Mouse (Mus musculus) kidney, adult 11 months (tissue): ENCODE measurements around the gene Pdxp.
A peak's percentile ranks its signal among the peaks of the same experiment; 100 is the strongest.
"Not testable (repeated sequence)": the region's sequence is repeated elsewhere in the genome, so short reads cannot be mapped to it uniquely, and the experiment has no call there.

ENCODE experiments used
- DNase-seq: peaks from one replicate; pipeline ENCODE4 v3.0.0; 2022

The Pdxp gene

DNA sequence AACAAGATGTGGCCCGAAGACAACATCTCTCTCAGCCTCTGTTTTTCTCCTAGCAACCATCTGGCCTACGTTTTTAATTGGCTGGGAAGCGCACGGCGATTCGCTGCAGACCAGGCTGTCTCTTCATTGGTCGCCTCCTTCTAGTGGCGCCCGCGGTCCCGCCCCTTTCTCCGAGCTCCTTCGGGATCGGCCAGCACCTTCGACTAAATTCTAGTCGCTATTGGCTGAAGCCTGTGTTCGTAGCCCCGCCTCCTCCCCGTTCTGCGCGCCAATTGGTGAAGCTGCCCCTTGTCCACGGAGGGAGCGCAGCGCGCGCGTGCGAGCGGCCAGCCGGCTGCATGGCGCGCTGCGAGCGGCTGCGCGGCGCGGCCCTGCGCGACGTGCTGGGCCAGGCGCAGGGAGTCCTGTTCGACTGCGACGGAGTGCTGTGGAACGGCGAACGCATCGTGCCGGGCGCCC is at the start of gene Pdxp:
TSS of gene Pdxp (plus strand) at position 288 of the 459 bp plus-strand sequence.
- DNase-seq: peak; percentile 92

DNA sequence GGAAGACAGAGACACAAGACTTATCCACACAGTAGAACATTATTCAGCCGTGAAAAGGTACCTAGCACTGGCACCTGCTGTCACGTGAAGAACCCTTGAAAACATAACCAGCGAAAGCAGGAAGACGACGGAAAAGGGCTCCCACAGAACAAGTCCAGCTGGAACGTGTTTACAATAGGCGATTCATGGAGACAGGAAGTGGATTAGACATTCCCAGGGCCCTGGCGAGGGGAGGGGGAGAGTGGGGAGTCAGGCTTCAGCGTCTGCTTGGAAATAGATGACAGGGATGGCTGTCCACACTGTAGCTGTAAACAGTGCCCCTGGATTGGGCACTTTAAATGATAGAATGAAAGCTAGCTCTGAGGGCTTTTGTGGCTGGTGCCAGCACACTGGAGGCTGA is 45.3 kb upstream of the Pdxp start:
- DNase-seq: no peak

DNA sequence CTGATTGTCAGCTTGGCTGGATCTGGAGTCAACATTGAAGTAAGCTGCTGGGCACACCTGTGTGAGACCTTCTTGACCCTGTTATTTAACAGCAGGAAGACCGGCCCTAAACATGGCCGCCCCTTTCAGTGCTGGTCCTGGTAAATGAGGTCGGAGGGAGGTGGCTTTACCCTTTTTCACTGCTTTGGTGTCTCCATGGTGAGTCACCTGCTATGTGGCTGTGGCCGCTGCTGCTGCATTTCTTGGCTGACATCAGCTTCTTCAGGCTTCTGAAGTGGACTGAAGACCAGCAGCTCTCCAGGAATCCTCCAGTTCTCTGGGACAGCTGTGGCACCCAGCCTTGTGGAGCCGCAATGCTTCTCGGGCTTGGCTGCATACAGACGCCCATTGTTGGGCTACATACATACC is 44.9 kb upstream of the Pdxp start:
- no peak for DNase-seq

DNA sequence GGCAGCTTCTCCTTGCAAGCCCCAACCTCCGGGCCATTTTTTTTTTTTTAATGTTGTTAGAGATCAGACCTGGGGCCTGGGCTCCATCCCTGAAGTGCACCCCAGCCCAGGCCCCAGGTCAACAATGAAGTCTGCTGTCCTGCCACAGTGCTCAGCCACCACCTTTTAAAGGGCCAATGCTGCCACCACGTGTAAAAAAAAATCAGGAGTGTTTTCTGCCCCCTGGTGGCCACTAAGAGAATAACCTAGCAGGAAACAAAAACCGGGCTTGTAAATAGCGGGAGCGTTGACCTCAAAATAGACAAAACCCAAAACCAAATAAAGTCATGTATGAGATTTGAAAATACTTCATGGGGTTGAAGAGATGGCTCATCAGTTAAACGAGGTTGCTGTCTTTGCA is 43.9 kb upstream of the Pdxp start:
- DNase-seq: no peak

DNA sequence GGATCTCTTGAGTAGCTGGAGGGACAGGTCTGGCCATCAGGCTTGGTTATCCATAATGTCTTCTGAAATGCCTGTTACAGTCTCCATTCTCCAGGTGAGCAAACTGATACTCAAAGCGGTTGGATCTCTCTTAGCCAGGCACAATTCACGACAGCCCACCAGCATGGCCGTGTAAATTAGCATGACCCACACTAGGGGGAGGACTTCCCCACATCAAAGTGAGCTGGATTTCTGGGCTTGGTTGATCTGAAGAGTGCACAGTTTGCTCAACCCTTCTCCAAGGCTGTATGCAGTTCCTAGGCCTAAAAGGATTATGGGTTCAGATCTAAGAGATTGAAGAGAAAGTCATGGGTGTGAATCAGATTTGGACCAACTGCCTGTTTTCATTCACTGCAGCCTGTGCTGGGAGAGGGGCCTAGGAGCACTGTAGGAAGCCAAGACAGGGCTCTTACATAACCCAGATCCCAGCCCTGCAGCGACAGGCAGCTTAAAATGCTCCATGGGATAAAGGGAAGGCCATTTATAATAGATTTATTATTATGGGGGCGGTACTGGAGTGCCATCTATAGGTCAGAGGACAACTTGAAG is 41.6 kb upstream of the Pdxp start:
- DNase-seq: no peak

DNA sequence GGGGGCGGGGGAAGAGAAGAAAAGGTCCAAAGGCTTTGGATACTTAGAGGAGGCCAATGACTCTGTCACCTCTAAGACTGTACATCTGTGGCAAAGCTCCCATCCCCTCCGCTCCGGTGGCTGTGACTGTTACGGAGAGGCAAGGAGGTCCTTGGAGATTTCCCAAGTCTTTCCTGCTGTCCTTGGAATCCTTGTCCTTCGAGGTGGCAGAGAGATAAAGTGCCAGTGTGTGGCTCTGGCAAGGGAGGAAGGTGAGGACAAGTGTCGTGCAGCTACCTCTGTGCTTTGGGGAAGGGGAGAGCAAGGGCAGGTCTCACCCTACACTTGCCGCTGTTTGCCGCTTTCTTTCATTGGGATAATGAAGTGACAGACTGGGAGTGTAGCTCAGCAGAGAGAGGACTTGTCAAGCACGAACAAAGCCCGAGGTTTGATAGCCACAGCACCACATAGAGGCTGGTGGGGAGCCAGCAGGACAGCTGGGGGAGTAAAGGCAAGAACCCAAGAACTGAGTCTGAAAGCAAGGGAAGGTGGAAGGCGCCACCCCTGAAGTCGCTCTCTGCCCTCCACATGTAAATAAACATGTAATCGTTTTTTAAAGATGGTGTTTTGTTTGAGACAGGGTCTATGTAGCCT is 39.8 kb upstream of the Pdxp start:
- DNase-seq: no peak

DNA sequence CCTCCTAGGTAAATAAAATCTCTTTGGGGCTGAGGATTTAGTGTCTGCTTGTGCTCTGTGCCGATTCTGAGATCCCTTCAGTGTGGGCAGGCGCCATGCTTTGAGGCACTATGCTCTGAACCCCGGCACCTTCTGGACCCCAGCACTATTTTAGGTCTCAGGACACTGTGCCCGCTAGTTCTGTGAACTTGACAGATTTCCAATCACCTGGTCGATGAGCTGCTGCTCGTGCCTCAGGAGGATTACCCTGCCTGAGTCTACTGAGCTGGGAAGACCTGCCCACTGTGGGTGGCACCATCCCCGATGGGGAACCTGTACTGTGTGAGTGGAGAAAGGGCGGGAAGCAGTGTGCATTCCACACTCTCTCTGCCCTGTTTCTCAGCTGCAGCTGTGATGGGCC is 38.7 kb upstream of the Pdxp start:
- no peak for DNase-seq

DNA sequence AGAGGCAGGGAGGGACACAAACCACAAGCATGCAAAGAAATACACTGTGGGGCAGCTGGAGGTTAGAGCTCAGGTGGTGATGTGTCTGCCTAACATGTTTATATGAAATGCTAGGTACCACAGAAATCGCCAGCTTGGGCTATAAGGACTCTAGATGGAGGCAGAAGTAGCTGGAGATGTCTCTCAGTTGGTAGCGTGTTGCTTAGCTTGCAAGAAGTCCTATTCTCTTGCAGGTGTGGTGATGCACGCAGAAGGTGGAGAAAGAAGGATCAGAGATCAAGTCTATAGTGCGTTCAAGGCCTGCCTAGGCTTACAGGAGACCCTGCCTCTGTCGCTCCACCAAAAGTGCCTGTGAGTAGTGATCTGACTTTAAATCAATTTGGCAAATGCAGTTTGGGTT is 38.2 kb upstream of the Pdxp start:
- peak; percentile 39 for DNase-seq

DNA sequence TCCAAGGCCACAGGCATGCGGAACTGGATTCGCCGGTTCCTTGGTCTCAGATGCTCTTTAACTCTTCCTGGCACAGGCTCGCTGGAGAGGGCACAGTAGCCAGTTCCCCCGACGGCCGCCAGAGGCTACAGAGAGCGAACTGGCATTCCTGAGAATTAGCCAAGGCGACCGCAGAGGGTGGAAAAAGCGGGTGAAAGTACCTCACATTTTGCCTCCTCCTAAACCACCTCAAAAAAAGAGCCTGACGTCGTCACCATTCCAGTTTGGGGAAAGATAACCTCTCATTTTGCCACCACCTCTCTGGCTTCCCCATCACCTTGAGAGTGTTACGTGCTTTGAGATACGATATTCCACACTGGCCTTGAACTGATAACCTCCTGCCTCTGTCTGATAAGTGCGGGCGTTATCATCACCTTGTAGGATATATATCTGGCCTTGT is 37.4 kb upstream of the Pdxp start:
- DNase-seq: peak; percentile 94

DNA sequence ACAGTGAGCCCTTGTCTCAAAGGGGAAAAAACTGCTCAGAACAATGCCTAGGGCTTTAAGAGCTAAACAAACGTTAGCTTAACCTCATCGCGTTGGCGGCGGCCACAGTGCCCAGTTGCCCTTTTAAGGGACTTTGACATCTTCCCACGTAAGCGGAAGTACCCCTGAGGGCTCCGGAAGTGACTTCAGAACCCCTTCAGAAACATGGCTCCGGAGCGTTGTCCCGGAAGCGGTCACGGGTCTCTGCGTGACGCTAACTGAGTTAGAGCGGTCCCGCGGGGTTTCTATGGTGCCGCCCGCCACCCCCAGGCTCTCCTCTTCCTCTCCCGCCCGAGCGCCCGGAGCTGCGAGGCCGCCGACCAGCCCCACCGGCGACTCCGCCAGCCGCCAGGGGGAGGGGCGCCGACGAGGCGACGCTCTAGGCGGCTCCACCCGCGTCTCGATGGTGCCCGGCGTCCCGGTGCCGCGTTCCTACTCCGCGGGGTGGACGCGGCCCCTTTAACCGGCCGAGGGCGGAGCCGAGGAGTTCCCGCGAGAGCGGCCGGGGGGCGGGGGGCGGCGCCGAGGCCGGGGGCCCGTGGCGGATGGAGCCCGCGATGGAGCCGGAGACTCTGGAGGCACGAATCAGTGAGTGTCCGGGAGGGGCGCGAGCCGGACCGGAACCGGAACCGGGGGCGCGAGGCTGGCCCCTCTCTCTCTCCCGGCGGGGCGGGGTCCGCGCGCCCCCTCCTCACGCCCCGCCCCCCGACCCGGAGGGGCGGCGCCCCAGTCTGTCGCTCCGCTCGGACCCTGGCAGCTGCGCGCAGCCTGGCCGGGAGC is 36.5 kb upstream of the Pdxp start, which contains the start of gene Gga1:
TSS of gene Gga1 (plus strand) at position 200 of the 819 bp plus-strand sequence.
- peak; percentile 97 for DNase-seq

DNA sequence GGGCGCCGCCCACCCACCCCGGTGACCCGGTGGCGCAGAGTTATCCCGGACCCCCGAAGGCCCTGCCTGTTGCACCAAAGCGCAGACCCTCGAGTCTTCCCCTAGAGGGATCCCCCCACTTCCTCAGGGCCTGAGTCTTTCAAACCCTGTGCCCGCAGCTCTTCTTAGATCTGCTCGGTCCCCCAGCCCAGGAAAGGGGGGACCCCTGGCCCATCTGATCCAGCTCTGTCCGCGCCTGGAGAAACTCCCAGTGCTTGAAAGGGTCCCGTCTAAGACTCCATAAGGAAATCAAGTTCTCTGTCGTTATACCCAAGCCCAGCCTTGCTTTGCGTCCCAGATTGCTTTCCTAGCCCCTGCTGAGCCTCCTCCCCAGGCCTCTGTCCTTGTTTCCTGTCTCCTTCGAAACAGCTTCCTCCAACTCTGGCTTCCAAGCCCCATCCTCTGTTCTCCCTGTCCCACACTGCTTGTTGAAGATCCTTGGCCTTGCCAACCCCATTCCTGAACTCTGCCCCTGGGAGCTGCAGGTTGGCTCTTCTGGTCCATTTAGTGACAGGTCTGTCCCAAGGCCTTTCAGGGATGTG is 35.8 kb upstream of the Pdxp start:
- peak; percentile 61 for DNase-seq

DNA sequence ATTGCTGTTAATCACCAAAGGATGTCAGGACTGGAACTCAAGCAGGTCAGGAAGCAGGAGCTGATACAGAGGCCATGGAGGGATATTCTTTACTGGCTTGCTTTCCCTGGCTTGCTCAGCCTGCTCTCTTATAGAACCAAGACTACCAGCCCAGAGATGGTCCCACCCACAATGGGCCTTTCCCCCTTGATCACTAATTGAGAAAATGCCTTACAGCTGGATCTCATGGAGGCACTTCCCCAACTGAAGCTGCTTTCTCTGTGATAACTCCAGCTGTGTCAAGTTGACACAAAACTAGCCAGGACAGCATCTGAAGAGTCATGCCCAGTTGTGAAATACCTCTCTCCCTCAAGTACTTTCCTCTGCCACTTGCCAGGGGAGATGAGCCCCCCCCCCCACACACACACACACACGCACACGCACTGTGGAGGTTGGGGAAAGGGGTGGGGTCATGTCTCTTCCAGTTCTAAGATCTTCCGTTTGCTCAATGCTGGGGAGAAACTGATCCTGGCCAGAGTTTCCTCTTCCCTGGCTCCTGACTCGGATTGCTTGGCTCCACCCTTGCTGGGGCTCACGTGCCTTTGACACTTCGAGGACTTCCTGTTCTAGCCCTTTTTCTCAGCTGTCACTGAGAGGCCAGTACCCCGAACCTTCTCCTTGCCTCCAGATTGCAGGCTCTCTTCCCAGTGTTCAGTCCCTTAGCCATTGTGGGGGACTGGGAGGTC is 34.8 kb upstream of the Pdxp start:
- not testable (repeated sequence) for DNase-seq

DNA sequence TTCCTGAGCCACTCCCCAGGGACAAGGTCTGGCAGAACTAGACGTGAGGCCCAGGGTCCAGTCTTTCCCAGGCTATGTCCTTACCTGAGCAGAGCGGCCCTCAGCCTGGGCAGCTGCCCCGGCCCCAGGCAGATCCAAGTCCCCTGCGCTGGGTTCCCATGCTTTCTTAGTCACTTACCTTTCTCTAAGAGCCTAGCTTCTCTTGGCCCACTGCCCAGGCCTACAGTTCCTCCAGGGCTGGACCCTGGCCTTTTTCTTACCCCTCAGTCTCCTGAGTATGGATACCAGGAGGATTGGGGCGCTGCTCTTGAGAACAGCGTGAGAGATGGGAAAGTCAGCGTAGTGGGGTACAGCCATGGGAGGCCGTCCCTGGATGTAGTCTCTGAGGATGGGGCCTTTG is 33.3 kb upstream of the Pdxp start:
- DNase-seq: no peak

DNA sequence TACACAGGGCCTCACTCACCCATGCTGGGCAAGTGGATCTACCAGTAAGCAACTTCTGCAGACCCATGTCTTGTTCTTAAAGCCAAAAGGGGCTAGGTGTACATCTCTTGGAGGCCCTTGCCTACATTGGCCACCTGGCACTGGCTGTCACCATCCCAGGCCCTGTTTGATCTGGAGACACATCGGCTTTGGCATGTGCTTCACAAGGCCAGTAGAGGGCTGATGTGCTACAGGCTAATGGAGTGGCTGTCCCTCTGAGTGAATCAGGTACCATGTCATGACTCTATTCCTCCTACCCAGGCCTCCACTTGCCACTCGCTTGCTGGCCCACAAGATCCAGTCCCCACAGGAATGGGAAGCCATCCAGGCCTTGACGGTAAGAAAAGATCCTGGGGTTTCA is 31.9 kb upstream of the Pdxp start:
- no peak for DNase-seq

DNA sequence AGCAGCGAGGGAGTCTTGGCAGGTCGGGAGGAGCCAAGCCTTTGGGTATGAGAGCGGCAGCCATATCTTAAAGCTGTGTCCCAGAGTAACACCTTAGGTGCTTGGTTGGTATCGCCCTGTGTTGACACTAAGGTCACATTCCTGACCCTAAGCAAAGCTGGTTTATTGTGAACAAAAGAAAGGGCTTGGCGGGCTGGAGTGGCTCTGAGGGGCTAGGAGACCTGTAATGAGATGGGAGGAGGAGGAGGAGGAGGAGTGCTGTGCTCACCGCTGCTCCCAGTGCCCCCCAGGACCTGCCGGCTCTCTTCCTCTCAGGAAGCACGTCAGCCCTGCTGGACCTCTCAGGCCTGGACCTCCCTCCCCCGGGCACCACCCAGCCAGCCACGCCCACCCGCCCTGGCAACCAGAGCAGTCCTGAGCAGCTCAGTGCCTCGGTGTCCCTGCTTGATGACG is 24.3 kb upstream of the Pdxp start:
- no peak for DNase-seq

DNA sequence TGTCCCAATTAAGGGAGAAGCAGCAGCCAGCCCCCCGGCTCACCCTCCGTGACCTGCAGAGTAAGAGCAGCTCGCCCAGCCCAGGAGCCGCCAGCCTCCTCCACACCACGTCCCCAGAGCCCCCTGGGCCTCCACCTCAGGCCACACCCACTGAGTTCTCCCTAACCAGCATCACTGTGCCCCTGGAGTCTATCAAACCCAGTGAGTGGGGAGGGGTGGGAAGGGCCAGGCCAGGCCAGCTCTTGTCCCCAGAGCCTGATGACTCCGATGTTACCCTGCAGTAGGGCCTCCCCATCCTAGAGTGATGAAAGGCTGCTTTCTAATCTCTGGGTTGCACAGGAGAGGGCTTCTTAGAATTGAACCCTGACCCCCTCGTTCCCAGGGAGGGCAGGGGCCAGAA is 21.3 kb upstream of the Pdxp start:
- no peak for DNase-seq

DNA sequence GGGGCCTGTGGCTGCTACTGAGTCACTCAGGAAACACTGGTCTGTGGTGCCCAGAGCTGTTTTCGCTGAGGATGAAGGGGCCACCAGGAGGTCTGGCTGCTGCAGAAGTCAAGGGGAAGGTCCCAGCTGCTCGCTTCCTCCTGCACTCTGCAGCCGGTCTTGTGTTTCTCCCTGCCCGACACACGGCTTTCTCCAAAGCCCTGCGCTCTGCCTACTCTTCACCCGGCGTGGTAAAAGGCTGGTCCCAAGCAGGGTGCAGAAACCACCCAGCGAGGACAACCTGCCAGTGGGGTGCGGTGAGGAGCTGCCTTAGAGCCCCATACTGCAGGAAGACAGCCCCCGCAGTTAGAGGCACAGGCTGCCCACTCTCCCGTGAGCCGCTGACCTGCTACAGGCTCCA is 19.0 kb upstream of the Pdxp start:
- DNase-seq: no peak

DNA sequence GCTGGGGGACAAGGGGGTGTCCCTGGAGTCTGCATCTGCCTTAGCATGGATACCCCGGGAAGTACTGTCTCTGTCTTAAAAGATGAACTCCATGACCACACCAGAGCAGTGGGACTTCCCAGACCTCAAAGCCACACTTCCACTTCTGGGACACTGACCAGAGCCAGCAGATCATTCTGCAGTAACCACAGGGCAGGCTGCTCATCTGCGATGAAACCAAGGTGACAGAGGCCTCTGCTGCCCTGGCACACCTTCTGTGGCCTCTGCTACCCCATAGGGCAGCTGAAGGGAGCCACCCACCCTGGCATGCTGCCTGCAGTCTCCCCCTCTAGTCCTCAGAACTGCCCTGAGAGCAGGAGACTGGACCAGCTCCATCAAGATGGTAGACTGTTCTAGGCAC is 18.0 kb upstream of the Pdxp start:
- no peak for DNase-seq

DNA sequence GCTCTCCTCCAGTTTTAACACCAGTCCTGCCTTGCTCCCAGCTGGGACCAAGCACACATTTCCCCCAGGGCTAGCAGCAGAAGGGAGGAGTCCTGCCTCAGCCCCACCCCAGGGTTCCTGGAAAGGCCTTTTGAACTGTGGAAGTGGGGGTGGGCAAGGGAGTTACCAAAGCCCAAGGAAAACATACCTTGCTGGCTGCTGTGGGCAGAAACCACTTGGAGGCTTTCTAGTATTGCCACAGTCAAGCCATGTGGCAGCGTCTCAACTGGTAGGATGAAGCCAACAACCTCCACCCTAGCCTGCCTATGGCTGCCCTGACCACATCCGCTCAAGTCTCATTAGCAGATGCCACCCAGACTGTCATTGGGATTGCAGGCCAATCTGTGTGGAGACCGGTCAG is 17.6 kb upstream of the Pdxp start:
- no peak for DNase-seq

DNA sequence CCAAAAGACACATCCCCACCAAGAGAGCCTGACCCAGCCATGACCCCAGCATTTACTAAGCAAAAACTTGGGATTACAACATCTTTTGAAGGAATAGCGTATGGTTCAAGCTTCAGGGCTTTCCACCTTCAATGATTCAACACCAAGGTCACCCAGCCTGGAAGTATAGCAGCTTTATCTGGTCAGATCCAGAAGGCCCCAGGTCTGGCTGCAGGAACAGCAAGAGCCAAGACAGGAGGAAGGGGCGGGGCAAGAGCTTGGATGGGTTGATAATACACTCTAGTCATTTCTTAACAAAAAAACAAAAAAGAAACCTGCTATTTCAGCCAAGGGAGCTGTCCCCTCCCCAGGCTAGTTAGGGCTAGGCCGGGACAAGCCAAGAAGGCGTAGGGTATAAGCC is 16.2 kb upstream of the Pdxp start:
- no peak for DNase-seq

DNA sequence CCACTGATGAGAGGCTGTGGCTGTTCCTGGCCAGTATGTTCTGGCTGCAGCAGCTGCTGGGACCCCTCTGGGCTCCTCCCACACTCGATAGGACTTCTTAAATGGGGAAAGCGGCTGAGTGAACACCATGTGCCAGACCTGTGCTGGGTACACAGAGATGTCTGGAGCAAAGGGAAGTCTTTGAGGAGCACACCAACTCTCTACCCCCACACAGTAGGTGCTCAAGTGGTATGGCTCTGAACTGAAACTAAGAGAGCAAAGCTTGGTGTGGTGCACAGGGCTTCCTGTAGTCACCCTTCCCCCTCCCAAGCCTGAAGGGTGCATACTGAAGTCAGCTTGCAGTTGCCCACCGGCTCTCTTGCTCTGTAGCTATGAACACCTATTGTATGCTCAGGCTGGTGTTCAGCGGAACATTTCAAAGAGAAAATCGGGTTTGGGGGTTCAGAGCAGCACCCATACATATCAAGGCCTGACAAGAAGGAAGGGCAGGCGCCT is 15.2 kb upstream of the Pdxp start:
- DNase-seq: no peak

DNA sequence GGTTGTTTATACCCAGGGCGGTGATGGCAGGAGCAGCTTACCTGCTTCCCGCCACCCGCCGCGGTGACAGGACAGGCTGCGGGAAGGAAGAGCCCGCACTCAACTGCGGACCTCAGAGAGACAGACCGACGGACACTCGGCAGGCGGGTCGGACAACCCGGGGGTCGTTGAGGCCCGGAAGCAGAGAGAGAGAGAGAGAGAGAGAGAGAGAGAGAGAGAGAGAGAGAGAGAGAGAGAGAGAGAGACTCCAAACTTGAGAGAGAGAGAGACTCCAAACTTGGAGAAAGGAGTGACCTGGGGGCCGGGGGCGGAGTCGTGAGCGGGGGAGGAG is 14.3 kb upstream of the Pdxp start, which contains the start of gene Gm49510:
TSS of gene Gm49510 (plus strand) at position 259 of the 331 bp plus-strand sequence.
- DNase-seq: no peak
